Mouse (Mus musculus) CD4-positive, CD25-positive, alpha-beta regulatory T cell, adult 2 months (primary cell): ENCODE measurements around the gene Ptn.

Source experiments
- DNase-seq: peaks from one replicate; pipeline ENCODE4 v3.0.0-alpha.2; 2012; ENCODE audit warnings: low read depth, low spot score

The Ptn gene

GRCm38 (mm10) chr6:36809747-36810285 is at the start of gene Ptn:
Gene Ptn, minus strand, starts transcription at chr6:36810220.
- DNase-seq: no peak

- no peak for DNase-seq
These were observed 48.4 kb upstream of the Ptn start for GRCm38 (mm10) chr6:36858258-36859041.

- DNase-seq: no peak
These were observed 47.7 kb upstream of the Ptn start for GRCm38 (mm10) chr6:36857627-36858257.

GRCm38 (mm10) chr6:36850422-36851129 is 40.6 kb upstream of the Ptn start:
- DNase-seq: no peak

- DNase-seq: no peak
These were observed 35.3 kb upstream of the Ptn start for GRCm38 (mm10) chr6:36845288-36845687.

- DNase-seq: no peak
These were observed 34.2 kb upstream of the Ptn start for GRCm38 (mm10) chr6:36844258-36844657.

- no peak for DNase-seq
These were observed 33.0 kb upstream of the Ptn start for GRCm38 (mm10) chr6:36843031-36843488.

- DNase-seq: no peak
These were observed 32.3 kb upstream of the Ptn start for GRCm38 (mm10) chr6:36842101-36842922.

- no peak for DNase-seq
These were observed 31.7 kb upstream of the Ptn start for GRCm38 (mm10) chr6:36841701-36842100.

- no peak for DNase-seq
These were observed 31.2 kb upstream of the Ptn start for GRCm38 (mm10) chr6:36841174-36841573.

- no peak for DNase-seq
These were observed 28.7 kb upstream of the Ptn start for GRCm38 (mm10) chr6:36838747-36839146.

- no peak for DNase-seq
These were observed 25.3 kb upstream of the Ptn start for GRCm38 (mm10) chr6:36835351-36835750.

- DNase-seq: no peak
These were observed 24.8 kb upstream of the Ptn start for GRCm38 (mm10) chr6:36834695-36835265.

GRCm38 (mm10) chr6:36832681-36833080 is 22.7 kb upstream of the Ptn start:
- DNase-seq: no peak

- no peak for DNase-seq
These were observed 22.2 kb upstream of the Ptn start for GRCm38 (mm10) chr6:36832207-36832606.

GRCm38 (mm10) chr6:36830371-36830925 is 20.4 kb upstream of the Ptn start:
- DNase-seq: no peak

GRCm38 (mm10) chr6:36819784-36820050 is 9.7 kb upstream of the Ptn start:
- no peak for DNase-seq

GRCm38 (mm10) chr6:36819019-36819783 is 9.2 kb upstream of the Ptn start:
- no peak for DNase-seq

- DNase-seq: no peak
These were observed 8.4 kb upstream of the Ptn start for GRCm38 (mm10) chr6:36818281-36819018.
